Comparison of ENCODE assay signal across 26 mouse cellular contexts in the genomic region with DNA sequence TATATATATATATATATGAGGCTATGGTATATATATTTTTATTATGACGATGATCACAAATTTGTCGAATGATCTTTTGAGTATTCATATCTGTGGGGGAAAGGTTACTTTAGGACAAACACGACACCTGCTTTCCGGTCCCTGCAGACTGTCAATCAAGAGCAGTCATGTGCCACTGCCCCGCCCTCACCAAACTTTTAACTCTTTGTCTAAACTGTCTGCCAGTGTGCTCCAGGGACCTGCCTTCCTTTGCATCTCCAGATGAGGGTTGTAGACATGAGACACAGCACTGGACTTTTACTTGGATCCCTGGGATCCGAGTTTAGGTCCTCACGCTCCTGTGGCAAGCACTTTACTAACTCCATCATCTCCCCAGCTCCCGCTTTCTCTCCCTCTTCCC. TPM values are rescaled to one million over a fixed set of nuclear protein-coding genes. Genes with fewer than 3 reads are reported as not detected.
DNase-seq lines count a peak whose midpoint lies in the region; ATAC-seq and TF ChIP-seq lines count a peak whose summit lies in the region.
"Had no signal": no experiment of that assay in that cellular context is flagged by ENCODE, and none has a peak within 500 bp of the region (broad histone marks: within the 10 kb centered on the region; RNA-seq: fewer than 3 reads in every experiment).

No protein-coding gene starts in this region.

- in situ Hi-C loops in CH12.LX (cut with MboI; ENCODE audit: low pct_ligation_motif_present, low pct_unique_long_range_greater_than_20kb, low sequenced_read_pairs), result loop anchor here (25.0 kb wide), 1 partner anchor 337 kb away; the partner anchor contains the start of gene Rps6kl1

- H3K9ac ChIP-seq in CH12.LX (ENCODE audit: insufficient read depth, low read depth), result no peak overlapping the region
- H3K9ac ChIP-seq in hindbrain, postnatal 0 days (replicated peaks; ENCODE audit: low read length), result no peak overlapping the region
- H3K9ac ChIP-seq: embryonic facial prominence, embryonic 13.5 days; embryonic facial prominence, embryonic 15.5 days; forebrain, embryonic 13.5 days; forebrain, embryonic 15.5 days; forebrain, postnatal 0 days had no signal

- H3K36me3 ChIP-seq in CH12.LX (replicated peaks in 1 of 2; ENCODE audit: control insufficient read depth in 1 of 2, insufficient read depth in 1 of 2, low read length in 1 of 2), result no peaks in the 10 kb centered on the region
- no peaks in the 10 kb centered on the region for H3K36me3 ChIP-seq in splenic B cell, adult 2 months (ENCODE audit: control insufficient read depth, insufficient read depth, low read length, poor library complexity, severe bottlenecking)
- no peaks in the 10 kb centered on the region for H3K36me3 ChIP-seq in hindbrain, postnatal 0 days (ENCODE audit: insufficient read depth, low read length)
- H3K36me3 ChIP-seq: embryonic facial prominence, embryonic 13.5 days; embryonic facial prominence, embryonic 15.5 days; forebrain, embryonic 10.5 days; forebrain, embryonic 15.5 days had no signal

- dilution Hi-C loops in CH12.LX (cut with MboI; ENCODE audit: extremely low pct_ligation_motif_present, extremely low pct_unique_long_range_greater_than_20kb, low sequenced_read_pairs), result no loop called here

- DNase-seq in heart, adult 11 months, result peak; percentile 63
- DNase-seq in heart, postnatal 4 days, result no peak
- peak; percentile 39 for DNase-seq in thymus, postnatal 14 days
- DNase-seq in thymus, postnatal 10 days (ENCODE audit: low spot score in 2 of 2), result no peak
- DNase-seq in CH12.LX (ENCODE audit: extremely low read depth), result no peak
- peak; percentile 44 for DNase-seq in splenic B cell, adult 2 months (ENCODE audit: low read depth, low spot score)
- DNase-seq in urinary bladder, adult 2 months (ENCODE audit: low spot score), result no peak
- DNase-seq in hindbrain, postnatal 0 days (ENCODE audit: low spot score), result no peak
- DNase-seq: adrenal gland, adult 2 months; adrenal gland, postnatal 10 days; adrenal gland, postnatal 25 days; cerebellum, adult 11 months; cerebellum, adult 18-20 months; cerebellum, adult 8-10 months; cerebellum, adult 9-11 months; cerebellum, postnatal 14 days; cerebellum, postnatal 36 days; embryo, embryonic 11 days; forebrain, postnatal 0 days had no signal

- TF ChIP-seq RAD21 in CH12.LX (IDR thresholded peaks at IDR 0.05; ENCODE audit: low read depth, low read length), result no peak

- no peak for TF ChIP-seq CTCF in CH12.LX (conservative IDR thresholded peaks at IDR 0.05 in 1 of 2, IDR thresholded peaks at IDR 0.05 in 1 of 2; ENCODE audit: low read depth in 2 of 2, low read length in 2 of 2)
- no peak for TF ChIP-seq CTCF in hindbrain, postnatal 0 days (IDR thresholded peaks at IDR 0.05; ENCODE audit: low read depth)

- H3K9me3 ChIP-seq in CH12.LX (replicated peaks; ENCODE audit: low read length), result peaks cover 21% of the 10 kb centered on the region
- H3K9me3 ChIP-seq in hindbrain, postnatal 0 days (ENCODE audit: low read length), result 0 out of 2 replicates have a peak, but pooled peaks cover 2% of the 10 kb centered on the region
- H3K9me3 ChIP-seq: forebrain, embryonic 10.5 days; forebrain, embryonic 15.5 days had no signal

- TF ChIP-seq POLR2A in CH12.LX (IDR thresholded peaks at IDR 0.05; ENCODE audit: low read depth, low read length), result no peak

- TF ChIP-seq EP300 in CH12.LX (IDR thresholded peaks at IDR 0.05; ENCODE audit: low read length), result no peak

- ATAC-seq in hindbrain, postnatal 0 days, result no peak
- ATAC-seq: CD4-positive, CD25-positive, alpha-beta regulatory T cell, adult 4 months; forebrain, embryonic 13.5 days; forebrain, embryonic 15.5 days; forebrain, postnatal 0 days had no signal

- no peak overlapping the region for H3K27ac ChIP-seq in CH12.LX (ENCODE audit: insufficient read depth, low read depth)
- H3K27ac ChIP-seq in hindbrain, postnatal 0 days, result no peak overlapping the region
- H3K27ac ChIP-seq: embryonic facial prominence, embryonic 13.5 days; embryonic facial prominence, embryonic 15.5 days; forebrain, embryonic 10.5 days; forebrain, embryonic 13.5 days; forebrain, embryonic 15.5 days had no signal

- no peaks in the 10 kb centered on the region for H3K27me3 ChIP-seq in CH12.LX (replicated peaks)
- no peaks in the 10 kb centered on the region for H3K27me3 ChIP-seq in splenic B cell, adult 2 months (ENCODE audit: control insufficient read depth, insufficient read depth, low read length, poor library complexity, severe bottlenecking)
- no peaks in the 10 kb centered on the region for H3K27me3 ChIP-seq in hindbrain, postnatal 0 days (ENCODE audit: insufficient read depth, low read length)
- H3K27me3 ChIP-seq: embryonic facial prominence, embryonic 13.5 days; embryonic facial prominence, embryonic 15.5 days; forebrain, embryonic 13.5 days; forebrain, embryonic 15.5 days had no signal

- H3K4me1 ChIP-seq in CH12.LX (ENCODE audit: control insufficient read depth in 1 of 2, insufficient read depth in 2 of 2), result peaks cover 3 to 25% of the 10 kb centered on the region in 2 experiments; a peak in 3 of 4 replicates
- H3K4me1 ChIP-seq in hindbrain, postnatal 0 days (ENCODE audit: insufficient read depth, low read length), result no peaks in the 10 kb centered on the region
- H3K4me1 ChIP-seq: forebrain, embryonic 13.5 days; forebrain, embryonic 15.5 days had no signal

- WGBS in hindbrain, postnatal 0 days, result 78% methylated on average over 8 of the region's 8 CpGs

- no peak overlapping the region for H3K4me3 ChIP-seq in CH12.LX (replicated peaks in 1 of 3; ENCODE audit: low read depth in 2 of 3, low read length in 2 of 3, poor library complexity in 1 of 3)
- no peak overlapping the region for H3K4me3 ChIP-seq in hindbrain, postnatal 0 days (ENCODE audit: low read length)
- H3K4me3 ChIP-seq: embryonic facial prominence, embryonic 13.5 days; embryonic facial prominence, embryonic 15.5 days; erythroblast, embryonic 14.5 days; forebrain, embryonic 10.5 days; forebrain, embryonic 13.5 days; forebrain, embryonic 15.5 days had no signal

- no peaks in the 10 kb centered on the region for H3K79me2 ChIP-seq in CH12.LX (replicated peaks; ENCODE audit: control insufficient read depth, extremely low read depth, insufficient read depth, poor library complexity, severe bottlenecking)

- H3K4me2 ChIP-seq in CH12.LX (ENCODE audit: insufficient read depth, low read depth, poor library complexity, severe bottlenecking), result no peak overlapping the region
- H3K4me2 ChIP-seq in hindbrain, postnatal 0 days (ENCODE audit: low read depth, low read length), result no peak overlapping the region
- H3K4me2 ChIP-seq: embryonic facial prominence, embryonic 13.5 days; embryonic facial prominence, embryonic 15.5 days; forebrain, embryonic 13.5 days; forebrain, embryonic 15.5 days had no signal

TF ChIP-seq in CH12.LX, 34 proteins besides CTCF, POLR2A, EP300 and RAD21:
- TF ChIP-seq BHLHE40 (IDR thresholded peaks at IDR 0.05; ENCODE audit: low read depth, low read length), result peak; percentile 56
- no peak for TF ChIP-seq USF2 (conservative IDR thresholded peaks at IDR 0.05; ENCODE audit: low read depth, low read length)
- TF ChIP-seq GABPA (IDR thresholded peaks at IDR 0.05; ENCODE audit: insufficient replicate concordance, low read depth, low read length), result no peak
- TF ChIP-seq POLR2AphosphoS2 (IDR thresholded peaks at IDR 0.05; ENCODE audit: low read depth, low read length), result no peak

RNA-seq across cellular contexts. Expression of gene Fos, which starts 25.3 kb away (rescaled TPM):
- 1 to 10 TPM; 5.6 to 9.9 TPM for total RNA-seq in heart, postnatal 4 days (2021)
- total RNA-seq in CH12.LX (2012; rRNA removed) (0.17 and 0.21 TPM in 2 replicates), CH12.LX (2014; rRNA removed) (0.20 and 0.76 TPM in 2 replicates)
- 0.11 and 0.26 TPM in 2 replicates for polyA plus RNA-seq in CH12.LX (2012; ENCODE audit: insufficient read length, low read depth)
- 28.5 and 37.0 TPM in 2 replicates for polyA plus RNA-seq in urinary bladder, adult 2 months (2012; rRNA removed)
- total RNA-seq in hindbrain, postnatal 0 days (2014; rRNA removed), result 20.7 and 23.4 TPM in 2 replicates
- 12.1 and 13.5 TPM in 2 replicates for polyA plus RNA-seq in hindbrain, postnatal 0 days (2015; fragmentation: Nextera tagmentation; extraction: Ambion mirVana)

Comparison
In these comparisons a context has a peak if more than half of its experiments do, and no peak if none do; other contexts are left out.
1. DNase-seq: peak in heart, adult 11 months (single experiment), thymus, postnatal 14 days (single experiment) and splenic B cell, adult 2 months (single experiment); none in heart, postnatal 4 days (single experiment), thymus, postnatal 10 days (0 of 2), CH12.LX (single experiment), urinary bladder, adult 2 months (single experiment) and hindbrain, postnatal 0 days (single experiment).